Mouse (Mus musculus): ENCODE measurements around the gene Cbx1.

GRCm38 (mm10) chr11:96822675-96823470, 33.9 kb downstream of the Cbx1 start:
- no peak for TF ChIP-seq GATA1 (IDR thresholded peaks at IDR 0.05; ENCODE audit: low read length)
- no peak for TF ChIP-seq TAL1 (IDR thresholded peaks at IDR 0.05; ENCODE audit: low read length)

All from erythroblast, embryonic 14.5 days (primary cell).